Mouse (Mus musculus) midbrain, embryonic 10.5 days (tissue): ENCODE measurements around the gene Etv3. TPM values are rescaled to one million over a fixed set of nuclear protein-coding genes. Genes with fewer than 3 reads are reported as not detected.
"Not testable (repeated sequence)": the region's sequence is repeated elsewhere in the genome, so short reads cannot be mapped to it uniquely, and the experiment has no call there.

Source experiments
- DNase-seq: peaks from one replicate; pipeline ENCODE4 v3.0.0-alpha.2; 2017; ENCODE audit warnings: low spot score
- H3K27ac ChIP-seq: fragments of 300-500 bp; sonication (generic); replicated peaks from 2 replicates; pipeline ENCODE4 v1.5.1; 2016; ENCODE audit warnings: mild to moderate bottlenecking
- H3K27me3 ChIP-seq: fragments of 300-500 bp; sonication (generic); 2 replicates; pipeline ENCODE4 v1.6.1; 2016; ENCODE audit warnings: low read depth, mild to moderate bottlenecking; ENCODE audit not compliant: poor library complexity, severe bottlenecking
- H3K36me3 ChIP-seq: fragments of 300-500 bp; sonication (generic); 2 replicates; pipeline ENCODE4 v1.6.1; 2016; ENCODE audit warnings: mild to moderate bottlenecking, moderate library complexity
- H3K4me1 ChIP-seq: fragments of 300-500 bp; sonication (generic); 2 replicates; pipeline ENCODE4 v1.6.1; 2016
- H3K4me3 ChIP-seq: fragments of 300-500 bp; sonication (generic); 2 replicates; pipeline ENCODE4 v1.5.1; 2016; ENCODE audit warnings: mild to moderate bottlenecking, moderate library complexity
- H3K9me3 ChIP-seq: fragments of 300-500 bp; sonication (generic); replicated peaks from 2 replicates; pipeline ENCODE4 v1.6.1; 2016; ENCODE audit warnings: mild to moderate bottlenecking
- WGBS: fragments of 180-500 bp; shearing (Covaris S2); methylation state at CpG from one replicate; pipeline ENCODE4 v1.1.7; 2016; 5-methylcytosine and 5-hydroxymethylcytosine counted together
- polyA plus RNA-seq: library from polyadenylated mRNA; unstranded; fragments of >200 nt; fragmentation: Nextera tagmentation; extraction: Ambion mirVana; gene quantifications from 2 replicates; pipeline ENCODE4 v1.2.1, GENCODE M21; 2016

Gene Etv3
- polyA plus RNA-seq, 1 experiment from 2014 or later = 9.8 TPM

DNA sequence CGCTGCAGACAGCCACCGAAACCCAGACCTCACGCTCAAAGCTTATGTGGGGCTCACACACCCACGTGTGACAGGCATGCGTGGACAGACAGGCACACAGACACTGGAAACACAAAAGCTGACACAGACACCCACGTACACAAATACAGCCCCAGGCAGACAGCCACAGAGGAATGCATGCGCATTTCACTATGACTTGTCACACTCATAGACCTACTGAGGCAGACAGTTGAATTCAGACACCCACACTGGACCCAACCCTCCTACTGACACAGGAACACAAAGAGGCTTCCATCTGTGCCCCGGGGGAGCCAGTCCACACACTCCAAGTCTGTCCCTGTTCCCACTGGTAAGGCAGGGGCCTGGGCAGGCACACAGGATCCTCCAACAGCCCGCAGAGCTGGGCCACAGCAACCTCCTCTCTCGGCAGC lies 21.1 kb downstream of the Etv3 start:
- Histone ChIP-seq H3K4me3 (no peak overlapping the region), H3K4me1 (peaks cover 62% of the 10 kb centered on the region), H3K36me3 (no peaks in the 10 kb centered on the region), H3K9me3 (no peaks in the 10 kb centered on the region), H3K27me3 (peaks cover 84% of the 10 kb centered on the region), H3K27ac (peak overlapping the region; percentile 52; the same call in 1 of the 2 replicates)
- WGBS = 80% methylated on average over 10 of the region's 10 CpGs
- no peak for DNase-seq

GRCm38 (mm10) chr3:87549908-87550307 lies 24.7 kb downstream of the Etv3 start:
- H3K27me3 ChIP-seq = peaks cover 78% of the 10 kb centered on the region
- 35% methylated on average over 14 of the region's 14 CpGs for WGBS

GRCm38 (mm10) chr3:87552327-87552726 lies 27.1 kb downstream of the Etv3 start:
- H3K27ac ChIP-seq = no peak overlapping the region
- peaks cover 11% of the 10 kb centered on the region for H3K4me1 ChIP-seq
- H3K4me3 ChIP-seq = no peak overlapping the region
- H3K36me3 ChIP-seq = no peaks in the 10 kb centered on the region
- 90% methylated on average over 4 of the region's 4 CpGs for WGBS
- no peak for DNase-seq
- peaks cover 55% of the 10 kb centered on the region for H3K27me3 ChIP-seq
- H3K9me3 ChIP-seq = no peaks in the 10 kb centered on the region

More at GRCm38 (mm10) chr3:87549908-87550307, 24.7 kb downstream of the Etv3 start:
- peaks cover 32% of the 10 kb centered on the region for H3K4me1 ChIP-seq
- peak overlapping the region; percentile 11; the same call in 1 of the 2 replicates for H3K4me3 ChIP-seq
- no peak for DNase-seq
- H3K27ac ChIP-seq = no peak overlapping the region
- H3K9me3 ChIP-seq = no peaks in the 10 kb centered on the region
- H3K36me3 ChIP-seq = no peaks in the 10 kb centered on the region

DNA sequence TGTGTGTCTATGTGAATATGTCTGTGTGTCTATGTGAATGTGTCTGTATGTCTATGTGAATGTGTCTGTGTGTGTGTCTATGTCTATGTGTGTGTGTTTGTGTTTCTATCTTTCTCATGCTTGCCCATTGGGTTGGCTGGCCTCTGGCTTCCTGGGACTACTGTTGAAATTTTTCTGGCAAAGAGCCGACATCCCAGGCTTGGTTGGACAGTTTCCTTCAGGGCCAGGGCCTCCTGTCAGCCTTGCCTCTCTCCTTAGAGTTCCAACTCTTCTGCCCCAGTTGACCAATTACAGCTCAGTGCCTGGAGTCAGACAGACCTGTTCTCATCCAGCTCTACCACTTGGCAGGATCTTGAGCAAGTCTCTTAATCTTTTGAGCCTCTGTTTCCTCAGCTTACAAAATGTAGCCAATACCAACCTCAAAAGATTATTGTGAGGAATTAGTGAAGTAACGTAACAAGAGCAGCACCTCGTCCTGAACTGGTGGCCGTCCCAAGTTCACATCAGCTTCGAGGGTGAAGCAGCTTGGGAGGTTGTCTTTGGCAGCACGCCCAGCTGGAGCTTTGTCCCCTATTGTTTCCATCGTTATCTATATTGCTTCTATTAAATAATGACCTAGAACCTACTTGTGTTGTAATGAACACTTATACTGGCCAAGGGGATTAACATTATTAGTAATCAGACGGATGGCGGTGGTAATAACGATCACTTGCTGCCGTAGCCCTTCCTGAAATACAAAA lies 28.2 kb downstream of the Etv3 start:
- Histone ChIP-seq H3K27ac (no peak overlapping the region), H3K4me3 (no peak overlapping the region), H3K9me3 (no peaks in the 10 kb centered on the region), H3K4me1 (peaks cover 11% of the 10 kb centered on the region), H3K27me3 (peaks cover 44% of the 10 kb centered on the region), H3K36me3 (no peaks in the 10 kb centered on the region)
- no peak for DNase-seq
- WGBS = 88% methylated on average over 11 of the region's 11 CpGs

- H3K4me1 ChIP-seq, DNase-seq, H3K4me3 ChIP-seq, H3K36me3 ChIP-seq, H3K9me3 ChIP-seq, H3K27ac ChIP-seq: not testable (repeated sequence)
- H3K27me3 ChIP-seq = peaks cover 29% of the 10 kb centered on the region
- 87% methylated on average over 13 of the region's 13 CpGs for WGBS
Observed at GRCm38 (mm10) chr3:87554859-87555258, 29.7 kb downstream of the Etv3 start.

- WGBS = 66% methylated on average over 3 of the region's 3 CpGs
- DNase-seq = no peak
- Histone ChIP-seq H3K4me1 (no peaks in the 10 kb centered on the region), H3K27me3 (peaks cover 17% of the 10 kb centered on the region), H3K36me3 (no peaks in the 10 kb centered on the region), H3K27ac (no peak overlapping the region), H3K4me3 (no peak overlapping the region), H3K9me3 (no peaks in the 10 kb centered on the region)
Observed at GRCm38 (mm10) chr3:87556109-87556531, 30.9 kb downstream of the Etv3 start.

DNA sequence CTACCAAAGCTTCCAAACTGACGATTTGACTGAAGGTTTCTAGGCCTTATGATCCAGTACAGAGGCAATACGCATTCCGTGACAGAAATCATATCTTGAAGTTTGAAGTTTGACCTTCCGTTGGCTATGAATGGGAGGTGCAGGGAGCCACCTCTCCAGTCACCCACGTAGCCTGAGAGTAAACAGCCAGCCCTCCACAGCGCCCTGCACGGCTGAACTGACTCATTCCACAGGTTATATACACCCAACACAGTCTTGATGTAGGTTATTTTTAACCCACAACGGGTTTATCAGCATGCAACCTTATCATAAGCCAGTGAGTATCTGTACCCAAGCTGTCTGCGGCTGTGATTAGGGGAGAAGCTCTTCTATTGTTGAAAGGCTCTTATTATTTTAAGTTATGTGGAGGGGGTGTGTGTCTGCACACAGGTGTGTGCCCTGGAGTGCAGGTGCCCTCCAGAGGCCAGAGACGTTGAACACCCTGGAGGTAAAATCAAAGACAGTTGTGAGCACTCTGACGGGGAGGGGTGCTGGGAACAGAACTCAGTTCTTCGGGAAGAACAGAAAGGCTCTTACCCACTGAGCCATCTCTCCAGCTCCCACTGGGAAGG lies 31.6 kb downstream of the Etv3 start:
- no peak for DNase-seq
- 90% methylated on average over 12 of the region's 12 CpGs for WGBS
- no peak overlapping the region for H3K27ac ChIP-seq
- no peaks in the 10 kb centered on the region for H3K36me3 ChIP-seq
- no peaks in the 10 kb centered on the region for H3K9me3 ChIP-seq
- H3K4me1 ChIP-seq = no peaks in the 10 kb centered on the region
- peaks cover 14% of the 10 kb centered on the region for H3K27me3 ChIP-seq
- no peak overlapping the region for H3K4me3 ChIP-seq

DNA sequence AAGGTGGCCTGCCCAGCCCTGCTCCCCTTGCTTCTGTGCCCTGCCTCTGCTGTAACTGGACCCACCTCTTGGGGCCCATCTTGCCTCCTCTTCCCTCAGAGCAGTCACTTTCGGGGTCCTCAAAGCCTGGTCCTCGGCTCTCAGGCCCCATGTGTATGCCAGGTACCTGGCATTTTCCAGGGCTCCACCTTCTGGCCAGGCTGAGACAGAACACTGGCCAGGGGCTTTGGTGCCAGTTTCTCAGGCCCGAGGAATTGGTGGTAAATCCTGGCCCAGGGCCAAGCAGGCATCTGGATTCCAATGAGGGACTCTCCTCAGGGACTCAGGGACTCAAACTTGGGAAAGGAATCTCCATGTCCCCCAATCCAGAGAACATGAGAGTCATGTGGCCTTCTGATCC lies 34.9 kb downstream of the Etv3 start:
- H3K4me3 ChIP-seq = no peak overlapping the region
- H3K9me3 ChIP-seq = no peaks in the 10 kb centered on the region
- WGBS = 72% methylated on average over 3 of the region's 3 CpGs
- no peaks in the 10 kb centered on the region for H3K36me3 ChIP-seq
- DNase-seq = no peak
- H3K27ac ChIP-seq = no peak overlapping the region
- peaks cover 2% of the 10 kb centered on the region; the same call in 1 of the 2 replicates for H3K4me1 ChIP-seq
- H3K27me3 ChIP-seq = peaks cover 4% of the 10 kb centered on the region; the same call in 1 of the 2 replicates

- H3K36me3 ChIP-seq = no peaks in the 10 kb centered on the region
- 83% methylated on average over 8 of the region's 8 CpGs for WGBS
- H3K4me1 ChIP-seq = peaks cover 15% of the 10 kb centered on the region
- no peak overlapping the region for H3K4me3 ChIP-seq
- H3K27me3 ChIP-seq = peaks cover 4% of the 10 kb centered on the region; the same call in 1 of the 2 replicates
- H3K27ac ChIP-seq = no peak overlapping the region
- no peaks in the 10 kb centered on the region for H3K9me3 ChIP-seq
- no peak for DNase-seq
Observed at GRCm38 (mm10) chr3:87561434-87561833, 36.2 kb downstream of the Etv3 start.

DNA sequence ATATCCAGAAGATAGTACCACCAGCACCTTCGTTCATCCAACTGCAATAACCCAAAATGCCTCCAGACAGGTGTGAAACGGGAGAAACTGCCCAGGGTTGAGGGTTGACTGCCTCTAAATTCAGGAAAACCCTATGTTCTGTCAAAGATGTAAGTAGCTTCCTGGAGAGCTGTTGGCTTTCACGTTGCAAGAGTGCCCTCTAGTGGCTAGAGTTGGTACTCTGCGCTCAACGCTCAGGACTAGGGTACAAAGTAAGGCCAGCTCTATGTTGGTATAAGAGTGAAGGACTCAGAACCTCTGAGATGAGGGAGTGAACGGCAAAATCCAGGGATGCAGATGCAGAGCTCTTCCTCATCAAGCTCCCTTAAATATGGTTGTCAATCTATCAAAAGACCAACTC lies 37.2 kb downstream of the Etv3 start:
- H3K4me1 ChIP-seq = peaks cover 18% of the 10 kb centered on the region
- peak; percentile 84 for DNase-seq
- H3K27me3 ChIP-seq = peaks cover 4% of the 10 kb centered on the region; the same call in 1 of the 2 replicates
- H3K36me3 ChIP-seq = no peaks in the 10 kb centered on the region
- H3K9me3 ChIP-seq = no peaks in the 10 kb centered on the region
- 4% methylated on average over 6 of the region's 6 CpGs for WGBS
- no peak overlapping the region for H3K4me3 ChIP-seq
- no peak overlapping the region for H3K27ac ChIP-seq

GRCm38 (mm10) chr3:87563466-87563865 lies 38.3 kb downstream of the Etv3 start:
- no peak for DNase-seq
- WGBS = 66% methylated on average over 5 of the region's 5 CpGs
- Histone ChIP-seq H3K4me3 (no peak overlapping the region), H3K27me3 (peaks cover 4% of the 10 kb centered on the region; the same call in 1 of the 2 replicates), H3K27ac (no peak overlapping the region), H3K36me3 (no peaks in the 10 kb centered on the region), H3K9me3 (no peaks in the 10 kb centered on the region), H3K4me1 (peaks cover 18% of the 10 kb centered on the region)

- WGBS = 80% methylated on average over 6 of the region's 6 CpGs
- Histone ChIP-seq H3K36me3 (no peaks in the 10 kb centered on the region), H3K9me3 (no peaks in the 10 kb centered on the region), H3K4me3 (peak overlapping the region; percentile 38), H3K4me1 (peaks cover 18% of the 10 kb centered on the region), H3K27me3 (peaks cover 4% of the 10 kb centered on the region; the same call in 1 of the 2 replicates), H3K27ac (peak overlapping the region; percentile 86)
- no peak for DNase-seq
Observed at GRCm38 (mm10) chr3:87565623-87566022, 40.4 kb downstream of the Etv3 start.

DNA sequence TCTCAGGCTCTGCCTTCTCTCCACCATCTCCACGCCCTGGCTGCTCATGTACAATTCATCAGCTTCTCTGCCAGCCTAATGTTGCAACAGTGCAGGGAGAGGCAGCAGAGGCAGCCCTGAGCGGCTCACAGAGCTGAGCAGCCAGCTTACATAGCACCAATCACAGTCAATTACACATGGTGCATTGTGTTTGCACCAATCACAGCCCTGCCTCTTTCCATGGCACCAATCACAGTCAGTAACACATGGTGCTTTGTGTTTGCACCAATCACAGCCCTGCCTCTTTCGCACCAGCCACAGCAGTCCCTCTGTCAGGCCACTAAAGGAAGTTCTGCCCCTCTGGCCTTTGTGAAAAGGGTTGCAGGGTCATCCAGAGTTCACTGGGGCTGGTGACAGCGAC lies 40.9 kb downstream of the Etv3 start:
- peak overlapping the region; percentile 86 for H3K27ac ChIP-seq
- H3K4me1 ChIP-seq = peaks cover 18% of the 10 kb centered on the region
- H3K9me3 ChIP-seq = no peaks in the 10 kb centered on the region
- 5% methylated on average over 4 of the region's 4 CpGs for WGBS
- H3K27me3 ChIP-seq = peaks cover 4% of the 10 kb centered on the region; the same call in 1 of the 2 replicates
- H3K4me3 ChIP-seq = peak overlapping the region; percentile 38
- no peaks in the 10 kb centered on the region for H3K36me3 ChIP-seq
- DNase-seq = peak; percentile 86
